ENCODE assay signal across 18 mouse cellular contexts in genomic region chr8:119784676-119785075, GRCm38 (mm10). TPM values are rescaled to one million over a fixed set of nuclear protein-coding genes. Genes with fewer than 3 reads are reported as not detected.
DNase-seq lines count a peak whose midpoint lies in the region; ATAC-seq and TF ChIP-seq lines count a peak whose summit lies in the region.
"Had no signal": no experiment of that assay in that cellular context is flagged by ENCODE, and none has a peak within 500 bp of the region (broad histone marks: within the 10 kb centered on the region; RNA-seq: fewer than 3 reads in every experiment).

No protein-coding gene starts in this region.

- no peak overlapping the region for H3K27ac ChIP-seq in forebrain, embryonic 13.5 days
- H3K27ac ChIP-seq in forebrain, embryonic 11.5 days (ENCODE audit: low read depth, low read length), result no peak overlapping the region
- H3K27ac ChIP-seq in liver, postnatal 0 days (ENCODE audit: low read depth), result peak overlapping the region; percentile 60; the same call in 1 of the 2 replicates
- H3K27ac ChIP-seq in liver, embryonic 11.5 days (ENCODE audit: low read depth, low read length), result no peak overlapping the region
- H3K27ac ChIP-seq: limb, embryonic 12.5 days; neural tube, embryonic 13.5 days had no signal

- 0 out of 2 replicates have a peak overlapping the region, but pooled peaks have one; percentile 9 for H3K9ac ChIP-seq in forebrain, embryonic 13.5 days
- H3K9ac ChIP-seq in forebrain, embryonic 11.5 days (ENCODE audit: low read length), result no peak overlapping the region
- no peak overlapping the region for H3K9ac ChIP-seq in liver, postnatal 0 days (replicated peaks)
- no peak overlapping the region for H3K9ac ChIP-seq in liver, embryonic 11.5 days (ENCODE audit: low read depth, low read length)
- H3K9ac ChIP-seq: limb, embryonic 12.5 days; liver, embryonic 15.5 days; neural tube, embryonic 13.5 days had no signal

- H3K9me3 ChIP-seq in forebrain, embryonic 13.5 days (replicated peaks), result no peaks in the 10 kb centered on the region
- H3K9me3 ChIP-seq in forebrain, embryonic 11.5 days (ENCODE audit: control insufficient read depth, low read length), result no peaks in the 10 kb centered on the region
- no peaks in the 10 kb centered on the region for H3K9me3 ChIP-seq in liver, postnatal 0 days (ENCODE audit: low read length)
- H3K9me3 ChIP-seq in liver, embryonic 11.5 days (ENCODE audit: control insufficient read depth, low read length), result no peaks in the 10 kb centered on the region
- H3K9me3 ChIP-seq: G1E; limb, embryonic 12.5 days; liver, embryonic 15.5 days; neural tube, embryonic 13.5 days had no signal

- no peaks in the 10 kb centered on the region for H3K36me3 ChIP-seq in forebrain, embryonic 13.5 days (ENCODE audit: poor library complexity, severe bottlenecking)
- no peaks in the 10 kb centered on the region for H3K36me3 ChIP-seq in forebrain, embryonic 11.5 days (ENCODE audit: control insufficient read depth, insufficient read depth, low read length)
- H3K36me3 ChIP-seq in liver, postnatal 0 days (replicated peaks; ENCODE audit: insufficient read depth, low read length), result no peaks in the 10 kb centered on the region
- H3K36me3 ChIP-seq in liver, embryonic 11.5 days (ENCODE audit: control insufficient read depth, insufficient read depth, low read length), result no peaks in the 10 kb centered on the region
- H3K36me3 ChIP-seq: G1E; limb, embryonic 12.5 days; liver, embryonic 15.5 days; neural tube, embryonic 13.5 days had no signal

- peaks cover 44% of the 10 kb centered on the region for H3K4me1 ChIP-seq in forebrain, embryonic 13.5 days
- H3K4me1 ChIP-seq in forebrain, embryonic 11.5 days (replicated peaks; ENCODE audit: control insufficient read depth, insufficient read depth, low read length), result peaks cover 8% of the 10 kb centered on the region; the same call in 1 of the 2 replicates
- H3K4me1 ChIP-seq in liver, postnatal 0 days (ENCODE audit: insufficient read depth), result no peaks in the 10 kb centered on the region
- peaks cover 6% of the 10 kb centered on the region; the same call in 1 of the 2 replicates for H3K4me1 ChIP-seq in liver, embryonic 11.5 days (replicated peaks; ENCODE audit: control insufficient read depth, insufficient read depth, low read length)

- no peak overlapping the region for H3K4me2 ChIP-seq in forebrain, embryonic 13.5 days
- no peak overlapping the region for H3K4me2 ChIP-seq in forebrain, embryonic 11.5 days (ENCODE audit: low read depth, low read length, severe bottlenecking)
- no peak overlapping the region for H3K4me2 ChIP-seq in liver, postnatal 0 days (ENCODE audit: low read depth, low read length)
- no peak overlapping the region for H3K4me2 ChIP-seq in liver, embryonic 11.5 days
- H3K4me2 ChIP-seq: limb, embryonic 12.5 days; liver, embryonic 15.5 days; neural tube, embryonic 13.5 days had no signal

- TF ChIP-seq CTCF in liver, postnatal 0 days (IDR thresholded peaks at IDR 0.05; ENCODE audit: low read depth), result no peak

- no peak overlapping the region for H3K4me3 ChIP-seq in forebrain, embryonic 13.5 days
- H3K4me3 ChIP-seq in forebrain, embryonic 11.5 days (ENCODE audit: low read depth, low read length), result no peak overlapping the region
- no peak overlapping the region for H3K4me3 ChIP-seq in liver, postnatal 0 days (ENCODE audit: low read depth, low read length)
- no peak overlapping the region for H3K4me3 ChIP-seq in liver, embryonic 11.5 days (ENCODE audit: low read depth, low read length)
- H3K4me3 ChIP-seq: limb, embryonic 12.5 days; liver, embryonic 15.5 days; neural tube, embryonic 13.5 days had no signal

- H3K27me3 ChIP-seq in forebrain, embryonic 13.5 days, result no peaks in the 10 kb centered on the region; the same call in 1 of the 2 replicates
- no peaks in the 10 kb centered on the region for H3K27me3 ChIP-seq in forebrain, embryonic 11.5 days (ENCODE audit: control insufficient read depth, insufficient read depth, low read length)
- no peaks in the 10 kb centered on the region for H3K27me3 ChIP-seq in liver, postnatal 0 days (ENCODE audit: insufficient read depth, low read length)
- no peaks in the 10 kb centered on the region for H3K27me3 ChIP-seq in liver, embryonic 11.5 days (replicated peaks; ENCODE audit: control insufficient read depth, insufficient read depth, low read length)
- H3K27me3 ChIP-seq: limb, embryonic 12.5 days; neural tube, embryonic 13.5 days had no signal

- no peak for TF ChIP-seq EP300 in liver, postnatal 0 days (IDR thresholded peaks at IDR 0.05; ENCODE audit: low read depth)

- no peak for ATAC-seq in forebrain, embryonic 13.5 days
- no peak for ATAC-seq in forebrain, embryonic 11.5 days (replicated peaks; ENCODE audit: low FRiP score)
- ATAC-seq in liver, postnatal 0 days, result no peak
- ATAC-seq in liver, embryonic 11.5 days (replicated peaks; ENCODE audit: low FRiP score), result no peak
- ATAC-seq: forebrain, embryonic 16.5 days had no signal

- DNase-seq in forebrain, embryonic 11.5 days (ENCODE audit: low spot score), result no peak
- no peak for DNase-seq in liver, postnatal 0 days
- DNase-seq in liver, embryonic 11.5 days (ENCODE audit: low spot score), result no peak
- DNase-seq in CD4-positive helper T cell, adult 2 months (ENCODE audit: low read depth, low spot score), result peak; percentile 55
- DNase-seq in induced T-regulatory cell, adult 2 months (ENCODE audit: low read depth), result peak; percentile 57
- no peak for DNase-seq in adipocyte (ENCODE audit: low spot score)
- DNase-seq: cerebellum, postnatal 14 days; embryo, embryonic 11 days; heart, postnatal 14 days; kidney, adult 8-10 months; kidney, postnatal 25 days; right cerebral cortex, postnatal 25 days had no signal

- 49% methylated on average over 7 of the region's 7 CpGs for WGBS in forebrain, embryonic 13.5 days
- WGBS in forebrain, embryonic 11.5 days, result 58% methylated on average over 7 of the region's 7 CpGs
- 59% methylated on average over 7 of the region's 7 CpGs for WGBS in liver, postnatal 0 days (ENCODE audit: insufficient replicate concordance)
- WGBS in liver, embryonic 11.5 days, result 78% methylated on average over 7 of the region's 7 CpGs

RNA-seq across cellular contexts. Expression of gene Tldc1, which starts 6.5 kb away (rescaled TPM):
- polyA plus RNA-seq in forebrain, embryonic 13.5 days (2015; fragmentation: Nextera tagmentation; extraction: Ambion mirVana), result 11.6 and 14.4 TPM in 2 replicates
- polyA plus RNA-seq in forebrain, embryonic 11.5 days (2014; fragmentation: Nextera tagmentation; extraction: Ambion mirVana), result 12.6 and 13.4 TPM in 2 replicates
- polyA plus RNA-seq in liver, postnatal 0 days (2015; fragmentation: Nextera tagmentation; extraction: Ambion mirVana), result 4.3 and 4.6 TPM in 2 replicates
- polyA plus RNA-seq in liver, embryonic 11.5 days (2014; fragmentation: Nextera tagmentation; extraction: Ambion mirVana), result 9.5 and 10.3 TPM in 2 replicates

RNA-seq across cellular contexts. Expression of gene Cotl1, which starts 55.7 kb away (rescaled TPM):
- polyA plus RNA-seq in forebrain, embryonic 13.5 days (2015; fragmentation: Nextera tagmentation; extraction: Ambion mirVana), result 92.3 and 99.6 TPM in 2 replicates
- polyA plus RNA-seq in forebrain, embryonic 11.5 days (2014; fragmentation: Nextera tagmentation; extraction: Ambion mirVana), result 167 and 251 TPM in 2 replicates
- 28.5 and 28.8 TPM in 2 replicates for polyA plus RNA-seq in liver, postnatal 0 days (2015; fragmentation: Nextera tagmentation; extraction: Ambion mirVana)
- polyA plus RNA-seq in liver, embryonic 11.5 days (2014; fragmentation: Nextera tagmentation; extraction: Ambion mirVana), result 132 and 155 TPM in 2 replicates

Comparison
In these comparisons a context has a peak if more than half of its experiments do, and no peak if none do; other contexts are left out.
1. DNase-seq: peak in CD4-positive helper T cell, adult 2 months (single experiment) and induced T-regulatory cell, adult 2 months (single experiment); none in forebrain, embryonic 11.5 days (single experiment), liver, postnatal 0 days (single experiment), liver, embryonic 11.5 days (single experiment) and adipocyte (single experiment).